8 mouse cellular contexts compared by ENCODE assay signal in the genomic region with DNA sequence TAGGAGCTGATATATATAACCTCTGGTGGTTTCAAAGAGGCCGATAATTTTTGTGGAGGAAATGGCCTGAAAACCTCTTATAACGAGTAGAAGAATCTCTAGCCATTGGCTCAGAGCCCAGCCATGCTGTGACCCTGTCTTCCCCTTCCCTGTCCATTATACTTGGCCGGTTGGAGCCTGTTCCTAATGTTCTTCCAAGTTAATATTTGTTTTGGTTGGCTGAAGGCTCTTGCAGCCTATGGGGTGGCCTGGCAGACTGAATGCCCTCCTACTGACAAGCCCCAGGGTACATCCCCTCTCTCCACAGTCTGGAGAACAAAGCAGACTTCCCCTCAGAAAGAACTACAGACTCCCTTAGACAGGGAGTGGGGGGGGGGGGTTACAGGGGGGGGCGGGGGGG.
DNase-seq lines count a peak whose midpoint lies in the region; ATAC-seq lines count a peak whose summit lies in the region.

No protein-coding gene starts in this region.

- WGBS in hindbrain, embryonic 10.5 days = 24% methylated on average over 4 of the region's 4 CpGs
- 26% methylated on average over 3 of the region's 4 CpGs for WGBS in hindbrain, embryonic 12.5 days
- WGBS in heart, embryonic 16.5 days = 19% methylated on average over 4 of the region's 4 CpGs
- 33% methylated on average over 4 of the region's 4 CpGs for WGBS in neural tube, embryonic 14.5 days

- no peaks in the 10 kb centered on the region for H3K36me3 ChIP-seq in hindbrain, embryonic 10.5 days
- no peaks in the 10 kb centered on the region for H3K36me3 ChIP-seq in hindbrain, embryonic 12.5 days
- no peaks in the 10 kb centered on the region for H3K36me3 ChIP-seq in heart, embryonic 16.5 days (ENCODE audit: control insufficient read depth, insufficient read depth)
- no peaks in the 10 kb centered on the region for H3K36me3 ChIP-seq in neural tube, embryonic 14.5 days (ENCODE audit: control insufficient read depth, insufficient read depth, low read length)

- DNase-seq in hindbrain, embryonic 10.5 days (ENCODE audit: low spot score) = no peak
- peak; percentile 77 for DNase-seq in cerebellum, adult 9-10 months
- DNase-seq in kidney, postnatal 36 days = peak; percentile 90 to 94

- no peak for ATAC-seq in hindbrain, embryonic 12.5 days (ENCODE audit: low FRiP score)
- ATAC-seq in heart, embryonic 16.5 days (replicated peaks; ENCODE audit: extremely low read depth, insufficient read depth, low FRiP score) = peak; percentile 90
- peak; percentile 76; the same call in 1 of the 2 replicates for ATAC-seq in neural tube, embryonic 14.5 days (ENCODE audit: low read depth)
- ATAC-seq in megakaryocyte-erythroid progenitor cell, adult 5-6 weeks (replicated peaks; ENCODE audit: low FRiP score, low TSS enrichment, poor library complexity, severe bottlenecking) = no peak
- no peak for ATAC-seq in monocyte, adult 5-6 weeks (replicated peaks; ENCODE audit: insufficient number of reproducible peaks, low FRiP score, low TSS enrichment, poor library complexity, severe bottlenecking)

- H3K9me3 ChIP-seq in hindbrain, embryonic 10.5 days = no peaks in the 10 kb centered on the region
- H3K9me3 ChIP-seq in hindbrain, embryonic 12.5 days (replicated peaks) = no peaks in the 10 kb centered on the region
- no peaks in the 10 kb centered on the region for H3K9me3 ChIP-seq in heart, embryonic 16.5 days (replicated peaks; ENCODE audit: control insufficient read depth, low read length)
- no peaks in the 10 kb centered on the region for H3K9me3 ChIP-seq in neural tube, embryonic 14.5 days (ENCODE audit: control insufficient read depth, low read length)

- peak overlapping the region; percentile 29; the same call in 1 of the 2 replicates for H3K27ac ChIP-seq in hindbrain, embryonic 10.5 days
- no peak overlapping the region for H3K27ac ChIP-seq in hindbrain, embryonic 12.5 days
- peak overlapping the region; percentile 14 for H3K27ac ChIP-seq in heart, embryonic 16.5 days (ENCODE audit: low read length)
- H3K27ac ChIP-seq in neural tube, embryonic 14.5 days (ENCODE audit: low read depth, low read length) = no peak overlapping the region

- peaks cover 31% of the 10 kb centered on the region for H3K27me3 ChIP-seq in hindbrain, embryonic 10.5 days (ENCODE audit: insufficient read depth, poor library complexity, severe bottlenecking)
- no peaks in the 10 kb centered on the region for H3K27me3 ChIP-seq in hindbrain, embryonic 12.5 days
- H3K27me3 ChIP-seq in heart, embryonic 16.5 days (ENCODE audit: control insufficient read depth, insufficient read depth, low read length) = no peaks in the 10 kb centered on the region
- no peaks in the 10 kb centered on the region for H3K27me3 ChIP-seq in neural tube, embryonic 14.5 days (ENCODE audit: control insufficient read depth, insufficient read depth, low read length)

- no peak overlapping the region for H3K4me2 ChIP-seq in hindbrain, embryonic 12.5 days (replicated peaks)
- H3K4me2 ChIP-seq in heart, embryonic 16.5 days (ENCODE audit: low read depth, low read length) = no peak overlapping the region
- H3K4me2 ChIP-seq in neural tube, embryonic 14.5 days (ENCODE audit: low read depth, low read length) = no peak overlapping the region

- H3K4me1 ChIP-seq in hindbrain, embryonic 10.5 days (replicated peaks) = peaks cover 25% of the 10 kb centered on the region
- peaks cover 4% of the 10 kb centered on the region; the same call in 1 of the 2 replicates for H3K4me1 ChIP-seq in hindbrain, embryonic 12.5 days
- H3K4me1 ChIP-seq in heart, embryonic 16.5 days (ENCODE audit: control insufficient read depth, insufficient read depth, low read length) = peaks cover 11% of the 10 kb centered on the region
- no peaks in the 10 kb centered on the region for H3K4me1 ChIP-seq in neural tube, embryonic 14.5 days (ENCODE audit: control insufficient read depth, insufficient read depth, low read length)

- no peak overlapping the region for H3K4me3 ChIP-seq in hindbrain, embryonic 10.5 days
- H3K4me3 ChIP-seq in hindbrain, embryonic 12.5 days = no peak overlapping the region
- no peak overlapping the region for H3K4me3 ChIP-seq in heart, embryonic 16.5 days (ENCODE audit: low read length)
- H3K4me3 ChIP-seq in neural tube, embryonic 14.5 days (ENCODE audit: low read depth, low read length) = no peak overlapping the region

- H3K9ac ChIP-seq in hindbrain, embryonic 12.5 days = no peak overlapping the region
- H3K9ac ChIP-seq in heart, embryonic 16.5 days (ENCODE audit: low read length) = no peak overlapping the region
- H3K9ac ChIP-seq in neural tube, embryonic 14.5 days (replicated peaks; ENCODE audit: low read depth, low read length) = no peak overlapping the region

Comparison
In these comparisons a context has a peak if more than half of its experiments do, and no peak if none do; other contexts are left out.
1. H3K27ac ChIP-seq: peak in hindbrain, embryonic 10.5 days (single experiment) and heart, embryonic 16.5 days (single experiment); none in hindbrain, embryonic 12.5 days (single experiment) and neural tube, embryonic 14.5 days (single experiment).
2. ATAC-seq: peak in heart, embryonic 16.5 days (single experiment) and neural tube, embryonic 14.5 days (single experiment); none in hindbrain, embryonic 12.5 days (single experiment), megakaryocyte-erythroid progenitor cell, adult 5-6 weeks (single experiment) and monocyte, adult 5-6 weeks (single experiment).